Mouse (Mus musculus) erythroblast, adult 5-6 weeks (primary cell): ENCODE data around the gene Arid2. TPM values are rescaled to one million over a fixed set of nuclear protein-coding genes. Genes with fewer than 3 reads are reported as not detected.

Experiments
- ATAC-seq: replicated peaks from 2 replicates; pipeline ENCODE4 v1.8.0; 2016; ENCODE audit warnings: moderate number of reproducible peaks, mild to moderate bottlenecking, moderate TSS enrichment, inconsistent platforms; ENCODE audit not compliant: poor library complexity, low FRiP score, severe bottlenecking
- total RNA-seq, 2 experiments: library from RNA; stranded (forward) in 1 of 2; stranded (reverse) in 1 of 2; fragments of 150-400 nt in 1 of 2; fragments of 200-764, 138-1000 nt in 1 of 2; gene quantifications; 2 replicates each; pipeline versions ENCODE4 v1.2.3 to v1.2.4; 2015 to 2017; ENCODE audit warnings: low replicate concordance in 2 of 2

Arid2 gene
- total RNA-seq, 2 experiments from 2014 or later = 35.7 to 39.0 TPM

- ATAC-seq = no peak
Measured at GRCm38 (mm10) chr15:96333350-96333749, 46.0 kb downstream of the Arid2 start.

- ATAC-seq = no peak
Measured at GRCm38 (mm10) chr15:96340924-96341323, 53.6 kb downstream of the Arid2 start.

GRCm38 (mm10) chr15:96342097-96342496 is 54.8 kb downstream of the Arid2 start:
- ATAC-seq = no peak

- ATAC-seq = peak; percentile 73
Measured at GRCm38 (mm10) chr15:96342871-96343270, 55.6 kb downstream of the Arid2 start.

- ATAC-seq = peak; percentile 89
Measured at GRCm38 (mm10) chr15:96344591-96345285, 57.4 kb downstream of the Arid2 start.

GRCm38 (mm10) chr15:96345312-96345849 is 58.1 kb downstream of the Arid2 start:
- no peak for ATAC-seq

GRCm38 (mm10) chr15:96351432-96351831 is 64.1 kb downstream of the Arid2 start:
- ATAC-seq = no peak

- no peak for ATAC-seq
Measured at GRCm38 (mm10) chr15:96358871-96359270, 71.6 kb downstream of the Arid2 start.

- no peak for ATAC-seq
Measured at GRCm38 (mm10) chr15:96360614-96361013, 73.3 kb downstream of the Arid2 start.

GRCm38 (mm10) chr15:96365351-96365750 is 78.0 kb downstream of the Arid2 start:
- no peak for ATAC-seq

GRCm38 (mm10) chr15:96366176-96366963 is 79.1 kb downstream of the Arid2 start:
- ATAC-seq = no peak

GRCm38 (mm10) chr15:96371311-96371710 is 84.0 kb downstream of the Arid2 start:
- no peak for ATAC-seq

- ATAC-seq = no peak
Measured at GRCm38 (mm10) chr15:96372628-96373027, 85.3 kb downstream of the Arid2 start.

- no peak for ATAC-seq
Measured at GRCm38 (mm10) chr15:96373161-96373560, 85.8 kb downstream of the Arid2 start.

- ATAC-seq = no peak
Measured at GRCm38 (mm10) chr15:96376214-96376613, 88.9 kb downstream of the Arid2 start.

GRCm38 (mm10) chr15:96377263-96377662 is 89.9 kb downstream of the Arid2 start:
- no peak for ATAC-seq

GRCm38 (mm10) chr15:96377701-96378100 is 90.4 kb downstream of the Arid2 start:
- no peak for ATAC-seq

- peak; percentile 24; the same call in 1 of the 2 replicates for ATAC-seq
Measured at GRCm38 (mm10) chr15:96382223-96382622, 94.9 kb downstream of the Arid2 start.

GRCm38 (mm10) chr15:96388565-96388964 is 101.2 kb downstream of the Arid2 start:
- no peak for ATAC-seq

- ATAC-seq = no peak
Measured at GRCm38 (mm10) chr15:96392878-96393277, 105.6 kb downstream of the Arid2 start.

GRCm38 (mm10) chr15:96395071-96395470 is 107.8 kb downstream of the Arid2 start:
- ATAC-seq = no peak
